ENCODE assay signal across 8 mouse cellular contexts in the genomic region with DNA sequence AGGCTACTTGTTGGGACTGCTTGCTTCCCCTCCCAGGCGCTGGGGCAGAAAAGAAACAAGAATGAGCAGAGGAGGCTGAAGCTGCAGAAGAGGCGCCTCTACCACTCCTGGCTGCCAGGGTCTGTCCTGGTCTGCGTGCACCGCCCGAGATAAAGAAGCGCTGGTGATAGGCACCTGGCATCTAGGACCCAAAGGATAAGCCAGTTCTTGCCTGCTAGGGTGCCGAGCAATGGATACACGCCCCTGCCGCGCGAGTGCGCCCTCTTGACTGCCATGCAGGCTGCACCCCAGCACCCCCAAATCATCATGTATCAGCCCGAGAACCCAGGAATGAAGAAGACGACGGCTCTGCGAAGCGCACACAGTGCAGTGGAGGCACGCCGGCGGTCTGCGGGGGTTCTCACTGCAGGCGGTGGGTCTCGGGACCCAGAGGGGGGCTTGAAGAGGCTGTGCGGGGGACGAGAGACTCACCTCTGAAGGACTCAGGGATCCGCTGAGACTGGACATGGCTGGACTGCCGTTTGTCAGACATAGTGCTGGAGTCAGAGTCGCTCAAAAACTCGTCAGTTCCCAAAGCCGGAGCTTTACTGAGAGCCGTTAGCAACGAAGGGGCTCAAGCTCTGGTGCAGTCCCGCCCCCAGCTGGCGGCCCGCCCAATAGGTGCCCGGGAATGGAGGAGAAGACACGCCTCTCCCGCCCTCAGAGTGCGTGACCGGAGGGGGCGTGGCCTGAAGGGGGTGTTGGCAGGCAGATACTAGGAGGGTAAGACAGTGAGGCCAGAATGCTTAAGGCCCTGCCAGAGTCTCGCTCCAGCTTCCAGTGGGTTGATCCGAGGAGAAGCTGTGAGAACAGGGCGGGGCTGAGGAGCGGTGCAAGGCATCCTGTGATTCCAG. TPM values are rescaled to one million over a fixed set of nuclear protein-coding genes. Genes with fewer than 3 reads are reported as not detected.
A peak's percentile ranks its signal among the peaks of the same experiment; 100 is the strongest.
DNase-seq lines count a peak whose midpoint lies in the region; ATAC-seq and TF ChIP-seq lines count a peak whose summit lies in the region.

Stom (minus strand) TSS at position 589 of the 893 bp plus-strand sequence.

- dilution Hi-C loops in CH12.LX (cut with MboI; ENCODE audit: extremely low pct_ligation_motif_present, extremely low pct_unique_long_range_greater_than_20kb, low sequenced_read_pairs): no loop called here

- peak within 1 kb of the TSS; percentile 79 for H3K4me2 ChIP-seq in CH12.LX (ENCODE audit: insufficient read depth, low read depth, poor library complexity, severe bottlenecking)
- H3K4me2 ChIP-seq in forebrain, embryonic 11.5 days (ENCODE audit: low read depth, low read length, severe bottlenecking): peak within 1 kb of the TSS; percentile 65
- peak within 1 kb of the TSS; percentile 78 for H3K4me2 ChIP-seq in heart, embryonic 16.5 days (ENCODE audit: low read depth, low read length)
- peak within 1 kb of the TSS; percentile 80 for H3K4me2 ChIP-seq in liver, embryonic 15.5 days
- peak within 1 kb of the TSS; percentile 90 for H3K4me2 ChIP-seq in neural tube, embryonic 12.5 days (replicated peaks)

- H3K9ac ChIP-seq in CH12.LX (ENCODE audit: insufficient read depth, low read depth): peak within 1 kb of the TSS; percentile 66
- H3K9ac ChIP-seq in forebrain, embryonic 11.5 days (ENCODE audit: low read length): peak within 1 kb of the TSS; percentile 64
- peak within 1 kb of the TSS; percentile 84 for H3K9ac ChIP-seq in heart, embryonic 16.5 days (ENCODE audit: low read length)
- H3K9ac ChIP-seq in liver, embryonic 15.5 days: peak within 1 kb of the TSS; percentile 100
- peak within 1 kb of the TSS; percentile 64 for H3K9ac ChIP-seq in neural tube, embryonic 12.5 days

- H3K9me3 ChIP-seq in CH12.LX (replicated peaks; ENCODE audit: low read length): no peaks in the 10 kb centered on the region
- no peaks in the 10 kb centered on the region for H3K9me3 ChIP-seq in forebrain, embryonic 11.5 days (ENCODE audit: control insufficient read depth, low read length)
- no peaks in the 10 kb centered on the region for H3K9me3 ChIP-seq in heart, embryonic 16.5 days (replicated peaks; ENCODE audit: control insufficient read depth, low read length)
- no peaks in the 10 kb centered on the region for H3K9me3 ChIP-seq in liver, embryonic 15.5 days (replicated peaks)
- H3K9me3 ChIP-seq in neural tube, embryonic 12.5 days: no peaks in the 10 kb centered on the region

- peak; percentile 71 for TF ChIP-seq POLR2A in CH12.LX (IDR thresholded peaks at IDR 0.05; ENCODE audit: low read depth, low read length)

- under 1% methylated on average over 45 of the region's 45 CpGs for WGBS in forebrain, embryonic 11.5 days
- WGBS in heart, embryonic 16.5 days: under 1% methylated on average over 45 of the region's 45 CpGs
- WGBS in liver, embryonic 15.5 days (ENCODE audit: insufficient replicate concordance): under 1% methylated on average over 45 of the region's 45 CpGs
- under 1% methylated on average over 45 of the region's 45 CpGs for WGBS in neural tube, embryonic 12.5 days

- H3K27ac ChIP-seq in CH12.LX (ENCODE audit: insufficient read depth, low read depth): no peak within 1 kb of the TSS
- H3K27ac ChIP-seq in forebrain, embryonic 11.5 days (ENCODE audit: low read depth, low read length): 0 out of 2 replicates have a peak within 1 kb of the TSS, but pooled peaks have one; percentile 58
- H3K27ac ChIP-seq in heart, embryonic 16.5 days (ENCODE audit: low read length): peak within 1 kb of the TSS; percentile 92
- H3K27ac ChIP-seq in liver, embryonic 15.5 days (replicated peaks): peak within 1 kb of the TSS; percentile 100
- H3K27ac ChIP-seq in neural tube, embryonic 12.5 days: peak within 1 kb of the TSS; percentile 17; the same call in 1 of the 2 replicates

- peak; percentile 100 for ATAC-seq in forebrain, embryonic 11.5 days (replicated peaks; ENCODE audit: low FRiP score)
- peak; percentile 100 for ATAC-seq in heart, embryonic 16.5 days (replicated peaks; ENCODE audit: extremely low read depth, insufficient read depth, low FRiP score)
- peak; percentile 95 for ATAC-seq in liver, embryonic 15.5 days (ENCODE audit: insufficient read depth)
- ATAC-seq in neural tube, embryonic 12.5 days (ENCODE audit: low FRiP score, low read depth): peak; percentile 100

- peaks cover 5 to 16% of the 10 kb centered on the region in 2 experiments for H3K4me1 ChIP-seq in CH12.LX (ENCODE audit: control insufficient read depth in 1 of 2, insufficient read depth in 2 of 2)
- H3K4me1 ChIP-seq in forebrain, embryonic 11.5 days (replicated peaks; ENCODE audit: control insufficient read depth, insufficient read depth, low read length): peaks cover 4% of the 10 kb centered on the region; the same call in 1 of the 2 replicates
- H3K4me1 ChIP-seq in heart, embryonic 16.5 days (ENCODE audit: control insufficient read depth, insufficient read depth, low read length): peaks cover 15% of the 10 kb centered on the region
- H3K4me1 ChIP-seq in liver, embryonic 15.5 days (replicated peaks): peaks cover 44% of the 10 kb centered on the region
- peaks cover 18% of the 10 kb centered on the region for H3K4me1 ChIP-seq in neural tube, embryonic 12.5 days

- DNase-seq in CH12.LX (ENCODE audit: extremely low read depth): peak; percentile 98
- peak; percentile 99 for DNase-seq in c-Kit-positive CD71-positive TER-119-negative erythroid progenitor cells, embryonic 14.5 days (ENCODE audit: low read depth)
- peak; percentile 99 for DNase-seq in forebrain, embryonic 11.5 days (ENCODE audit: low spot score)
- DNase-seq in kidney, postnatal 36 days: peak; percentile 100
- peak; percentile 71 for DNase-seq in telencephalon, adult 2 months (ENCODE audit: low read depth, low spot score)

- H3K27me3 ChIP-seq in CH12.LX (replicated peaks): peaks cover 12% of the 10 kb centered on the region
- H3K27me3 ChIP-seq in forebrain, embryonic 11.5 days (ENCODE audit: control insufficient read depth, insufficient read depth, low read length): no peaks in the 10 kb centered on the region
- no peaks in the 10 kb centered on the region for H3K27me3 ChIP-seq in heart, embryonic 16.5 days (ENCODE audit: control insufficient read depth, insufficient read depth, low read length)
- no peaks in the 10 kb centered on the region for H3K27me3 ChIP-seq in liver, embryonic 15.5 days
- no peaks in the 10 kb centered on the region for H3K27me3 ChIP-seq in neural tube, embryonic 12.5 days (replicated peaks)

- TF ChIP-seq EP300 in CH12.LX (IDR thresholded peaks at IDR 0.05; ENCODE audit: low read length): no peak

- no peak for TF ChIP-seq RAD21 in CH12.LX (IDR thresholded peaks at IDR 0.05; ENCODE audit: low read depth, low read length)

- TF ChIP-seq CTCF in CH12.LX (conservative IDR thresholded peaks at IDR 0.05 in 1 of 2, IDR thresholded peaks at IDR 0.05 in 1 of 2; ENCODE audit: low read depth in 2 of 2, low read length in 2 of 2): peak in 1 of 2 experiments; percentile 8; a peak in 1 of 4 replicates

- in situ Hi-C loops in CH12.LX (cut with MboI; ENCODE audit: low pct_ligation_motif_present, low pct_unique_long_range_greater_than_20kb, low sequenced_read_pairs): loop anchor here (5.0 kb wide), 1 partner anchor 39 kb away; no protein-coding TSS in a partner anchor

- no peaks in the 10 kb centered on the region for H3K79me2 ChIP-seq in CH12.LX (replicated peaks; ENCODE audit: control insufficient read depth, extremely low read depth, insufficient read depth, poor library complexity, severe bottlenecking)

- no peaks in the 10 kb centered on the region for H3K36me3 ChIP-seq in CH12.LX (replicated peaks in 1 of 2; ENCODE audit: control insufficient read depth in 1 of 2, insufficient read depth in 1 of 2, low read length in 1 of 2)
- no peaks in the 10 kb centered on the region for H3K36me3 ChIP-seq in forebrain, embryonic 11.5 days (ENCODE audit: control insufficient read depth, insufficient read depth, low read length)
- no peaks in the 10 kb centered on the region for H3K36me3 ChIP-seq in heart, embryonic 16.5 days (ENCODE audit: control insufficient read depth, insufficient read depth)
- H3K36me3 ChIP-seq in liver, embryonic 15.5 days (replicated peaks): peaks cover 24% of the 10 kb centered on the region
- H3K36me3 ChIP-seq in neural tube, embryonic 12.5 days: no peaks in the 10 kb centered on the region

- peak within 1 kb of the TSS; percentile 69 to 78 (median 76) for H3K4me3 ChIP-seq in CH12.LX (replicated peaks in 1 of 3; ENCODE audit: low read depth in 2 of 3, low read length in 2 of 3, poor library complexity in 1 of 3)
- peak within 1 kb of the TSS; percentile 53 for H3K4me3 ChIP-seq in forebrain, embryonic 11.5 days (ENCODE audit: low read depth, low read length)
- peak within 1 kb of the TSS; percentile 74 for H3K4me3 ChIP-seq in heart, embryonic 16.5 days (ENCODE audit: low read length)
- H3K4me3 ChIP-seq in liver, embryonic 15.5 days (replicated peaks): peak within 1 kb of the TSS; percentile 99
- peak within 1 kb of the TSS; percentile 53 for H3K4me3 ChIP-seq in neural tube, embryonic 12.5 days

TF ChIP-seq in CH12.LX, 34 proteins besides CTCF, POLR2A, EP300 and RAD21:
- TF ChIP-seq ZMIZ1 (IDR thresholded peaks at IDR 0.05; ENCODE audit: low read depth, low read length) (peak; percentile 73), NELFE (IDR thresholded peaks at IDR 0.05; ENCODE audit: low read depth, low read length) (peak; percentile 54; the same call in 1 of the 2 replicates), BHLHE40 (IDR thresholded peaks at IDR 0.05; ENCODE audit: low read depth, low read length) (0 out of 2 replicates have a peak, but pooled peaks have one; percentile 12), TCF12 (IDR thresholded peaks at IDR 0.05; ENCODE audit: low read depth, low read length) (peak; percentile 62), MEF2A (IDR thresholded peaks at IDR 0.05; ENCODE audit: borderline replicate concordance, low read depth, low read length) (no peak), ETS1 (conservative IDR thresholded peaks at IDR 0.05; ENCODE audit: low read depth, low read length) (no peak), USF1 (IDR thresholded peaks at IDR 0.05; ENCODE audit: low read depth, low read length) (peak; percentile 13; the same call in 1 of the 2 replicates), SIN3A (IDR thresholded peaks at IDR 0.05; ENCODE audit: low read length) (no peak)
TF ChIP-seq in CH12.LX: peak in this region for 5.

RNA-seq across cellular contexts. Expression of gene Stom, which starts in this region (rescaled TPM):
- total RNA-seq in CH12.LX (2012; rRNA removed) (3.3 and 6.3 TPM in 2 replicates), CH12.LX (2014; rRNA removed) (4.9 and 5.8 TPM in 2 replicates)
- polyA plus RNA-seq in CH12.LX (2012; ENCODE audit: insufficient read length, low read depth): 4.3 and 4.5 TPM in 2 replicates
- polyA plus RNA-seq in forebrain, embryonic 11.5 days (2014; fragmentation: Nextera tagmentation; extraction: Ambion mirVana): 10.6 and 13.0 TPM in 2 replicates
- 61.1 and 64.2 TPM in 2 replicates for polyA plus RNA-seq in heart, embryonic 16.5 days (2015; fragmentation: Nextera tagmentation; extraction: Ambion mirVana)
- 169 and 191 TPM in 2 replicates for polyA plus RNA-seq in liver, embryonic 15.5 days (2015; fragmentation: Nextera tagmentation; extraction: Ambion mirVana)
- polyA plus RNA-seq in neural tube, embryonic 12.5 days (2016; fragmentation: Nextera tagmentation; extraction: Ambion mirVana): 10.8 and 14.3 TPM in 2 replicates
